Mouse (Mus musculus): ENCODE data around the gene Spata17.

DNA sequence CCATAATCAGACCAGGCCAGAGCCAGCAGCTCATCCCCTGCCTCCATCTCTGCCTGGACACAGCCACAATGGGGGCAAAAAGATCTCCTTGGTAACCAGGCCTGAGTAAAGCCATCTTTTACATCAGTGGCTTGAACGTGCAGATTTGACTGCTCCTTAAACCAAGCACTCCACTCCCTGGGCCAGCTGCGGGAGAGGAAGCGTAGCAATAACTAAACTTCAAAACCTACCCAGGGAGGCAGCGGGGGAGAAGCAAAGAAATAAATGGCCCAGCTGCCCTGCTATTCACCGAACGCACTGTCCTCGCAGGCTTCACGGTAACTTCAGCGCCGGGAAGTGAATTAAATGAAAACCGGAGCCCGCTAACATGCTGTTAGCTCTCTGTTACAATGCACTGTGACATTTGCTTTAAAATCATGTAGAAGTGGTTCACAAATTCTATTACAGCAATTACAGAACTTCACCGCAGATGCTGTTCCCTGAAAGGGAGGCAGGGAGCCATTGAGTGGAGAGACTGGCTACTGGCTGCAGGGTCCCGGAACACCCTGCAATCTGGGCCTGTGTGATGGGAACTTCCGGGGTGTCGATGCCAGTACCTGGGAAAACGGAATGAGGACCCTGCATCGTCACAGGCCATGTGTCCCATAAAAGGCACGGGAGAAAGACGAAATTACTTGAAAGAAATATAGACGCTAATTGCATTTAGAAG, 217.5 kb downstream of the Spata17 start:
- no peak for TF ChIP-seq CTCF (IDR thresholded peaks at IDR 0.05; ENCODE audit: low read depth, low read length)
- no peak for TF ChIP-seq POLR2A (IDR thresholded peaks at IDR 0.05; ENCODE audit: borderline replicate concordance, low read depth, low read length)

Data from bone marrow macrophage, adult 2 months (primary cell).